Mouse (Mus musculus): ENCODE results near the gene Anxa11.
"Not testable (repeated sequence)": the region's sequence is repeated elsewhere in the genome, so short reads cannot be mapped to it uniquely, and the experiment has no call there.

The Anxa11 gene

GRCm38 (mm10) chr14:25842688-25843003 is 690 bp downstream of the Anxa11 start:
- no peak for DNase-seq

GRCm38 (mm10) chr14:25844372-25844771 is 2.4 kb downstream of the Anxa11 start:
- peak; percentile 54 for DNase-seq

GRCm38 (mm10) chr14:25845832-25846383 is 4.0 kb downstream of the Anxa11 start:
- no peak for DNase-seq

GRCm38 (mm10) chr14:25846516-25846915 is 4.6 kb downstream of the Anxa11 start:
- DNase-seq: no peak

GRCm38 (mm10) chr14:25847660-25848059 is 5.7 kb downstream of the Anxa11 start:
- no peak for DNase-seq

GRCm38 (mm10) chr14:25848237-25848636 is 6.3 kb downstream of the Anxa11 start:
- peak; percentile 73 for DNase-seq

GRCm38 (mm10) chr14:25848708-25849107 is 6.8 kb downstream of the Anxa11 start:
- DNase-seq: not testable (repeated sequence)

- DNase-seq: no peak
Measured at GRCm38 (mm10) chr14:25850433-25850832, 8.5 kb downstream of the Anxa11 start.

- no peak for DNase-seq
Measured at GRCm38 (mm10) chr14:25851189-25851588, 9.2 kb downstream of the Anxa11 start.

GRCm38 (mm10) chr14:25852121-25852561 is 10.2 kb downstream of the Anxa11 start:
- no peak for DNase-seq

GRCm38 (mm10) chr14:25853295-25853694 is 11.3 kb downstream of the Anxa11 start:
- DNase-seq: no peak

- no peak for DNase-seq
Measured at GRCm38 (mm10) chr14:25853717-25854452, 11.9 kb downstream of the Anxa11 start.

GRCm38 (mm10) chr14:25855241-25855885 is 13.4 kb downstream of the Anxa11 start:
- DNase-seq: no peak

GRCm38 (mm10) chr14:25857168-25857621 is 15.2 kb downstream of the Anxa11 start:
- DNase-seq: no peak

GRCm38 (mm10) chr14:25857940-25858339 is 16.0 kb downstream of the Anxa11 start:
- DNase-seq: no peak

- DNase-seq: no peak
Measured at GRCm38 (mm10) chr14:25861771-25862530, 20.0 kb downstream of the Anxa11 start.

GRCm38 (mm10) chr14:25863721-25864120 is 21.8 kb downstream of the Anxa11 start:
- no peak for DNase-seq

- no peak for DNase-seq
Measured at GRCm38 (mm10) chr14:25865251-25865650, 23.3 kb downstream of the Anxa11 start.

- no peak for DNase-seq
Measured at GRCm38 (mm10) chr14:25866384-25866783, 24.4 kb downstream of the Anxa11 start.

GRCm38 (mm10) chr14:25866832-25867231 is 24.9 kb downstream of the Anxa11 start:
- no peak for DNase-seq

GRCm38 (mm10) chr14:25867834-25868233 is 25.9 kb downstream of the Anxa11 start:
- peak; percentile 64 for DNase-seq

GRCm38 (mm10) chr14:25868706-25869105 is 26.8 kb downstream of the Anxa11 start:
- DNase-seq: no peak

- DNase-seq: no peak
Measured at GRCm38 (mm10) chr14:25869135-25869878, 27.4 kb downstream of the Anxa11 start.
